Mouse (Mus musculus) stomach, postnatal 0 days (tissue): ENCODE measurements around the gene Prr18. TPM values are rescaled to one million over a fixed set of nuclear protein-coding genes. Genes with fewer than 3 reads are reported as not detected.

Experiments used
- ATAC-seq: fragments of 200-750 bp; cut with Nextera tagmentation; 2 replicates; pipeline ENCODE4 v1.8.0; 2017; ENCODE audit not compliant: low FRiP score, low TSS enrichment
- DNase-seq: peaks from one replicate; pipeline ENCODE4 v3.0.0-alpha.2; 2016; ENCODE audit warnings: low spot score
- H3K27ac ChIP-seq: fragments of 300-500 bp; sonication (generic); replicated peaks from 2 replicates; pipeline ENCODE4 v1.5.1; 2014; ENCODE audit warnings: mild to moderate bottlenecking, control low read depth
- H3K27me3 ChIP-seq: fragments of 300-500 bp; sonication (generic); 2 replicates; pipeline ENCODE4 v1.6.1; 2014; ENCODE audit warnings: low read length; ENCODE audit not compliant: control insufficient read depth, insufficient read depth
- H3K36me3 ChIP-seq: fragments of 300-500 bp; sonication (generic); 2 replicates; pipeline ENCODE4 v1.6.1; 2014; ENCODE audit warnings: low read length, mixed read lengths; ENCODE audit not compliant: control insufficient read depth, insufficient read depth
- H3K4me1 ChIP-seq: fragments of 300-500 bp; sonication (generic); replicated peaks from 2 replicates; pipeline ENCODE4 v1.6.1; 2014; ENCODE audit warnings: antibody characterized with exemption; ENCODE audit not compliant: control insufficient read depth, insufficient read depth
- H3K4me2 ChIP-seq: fragments of 300-500 bp; sonication (generic); replicated peaks from 2 replicates; pipeline ENCODE4 v1.6.1; 2014; ENCODE audit warnings: low read depth, mild to moderate bottlenecking, control low read depth, moderate library complexity
- H3K4me3 ChIP-seq: fragments of 300-500 bp; sonication (generic); 2 replicates; pipeline ENCODE4 v1.5.1; 2014; ENCODE audit warnings: low read depth, low read length, control low read depth
- H3K9ac ChIP-seq: fragments of 300-500 bp; sonication (generic); 2 replicates; pipeline ENCODE4 v1.6.1; 2014; ENCODE audit warnings: mild to moderate bottlenecking, low read length, control low read depth, mixed read lengths
- H3K9me3 ChIP-seq: fragments of 300-500 bp; sonication (generic); 2 replicates; pipeline ENCODE4 v1.6.1; 2016; ENCODE audit warnings: low read length; ENCODE audit not compliant: control insufficient read depth
- CTCF ChIP-seq: IDR thresholded peaks from 2 replicates; pipeline ENCODE4 v1.5.1; 2016; ENCODE audit warnings: antibody characterized with exemption, low read depth, mild to moderate bottlenecking, moderate library complexity
- EP300 ChIP-seq: optimal IDR thresholded peaks from 2 replicates; pipeline ENCODE3; 2016; ENCODE audit warnings: antibody characterized with exemption
- WGBS: fragments of 180-500 bp; shearing (Covaris S2); extraction: QIAGEN DNeasy Blood & Tissue Kit; methylation state at CpG from one replicate; pipeline ENCODE4 v1.1.7; 2014; 5-methylcytosine and 5-hydroxymethylcytosine counted together
- polyA plus RNA-seq: library from polyadenylated mRNA; unstranded; fragments of >200 nt; fragmentation: Nextera tagmentation; extraction: Ambion mirVana; gene quantifications from 2 replicates; pipeline ENCODE4 v1.2.1, GENCODE M21; 2015

Prr18 gene
- polyA plus RNA-seq, 1 experiment from 2014 or later = 0.62 TPM

DNA sequence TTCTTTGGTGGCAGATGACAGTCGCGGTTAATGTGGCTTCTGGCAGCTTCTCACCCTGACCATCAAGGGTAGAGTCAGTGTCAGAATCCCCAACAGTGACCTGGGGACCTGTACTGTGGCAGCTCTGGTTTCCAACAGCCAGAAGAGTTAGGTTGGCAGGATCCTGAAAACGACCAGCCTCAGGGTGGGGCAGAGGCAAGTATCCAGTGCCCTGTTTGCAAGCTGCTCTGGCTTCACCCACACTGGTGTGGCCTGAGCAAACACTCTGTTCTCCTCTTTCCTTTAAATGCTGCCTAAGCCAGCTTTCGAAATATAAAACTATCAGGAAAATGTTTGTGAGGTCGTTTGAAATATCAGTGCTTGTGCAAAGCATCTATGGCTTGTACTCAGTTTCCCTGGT is 6.7 kb upstream of the Prr18 start:
- TF ChIP-seq CTCF = no peak
- no peak for TF ChIP-seq EP300
- peaks cover 2% of the 10 kb centered on the region; the same call in 1 of the 2 replicates for H3K36me3 ChIP-seq
- no peaks in the 10 kb centered on the region for H3K4me1 ChIP-seq
- no peak overlapping the region for H3K27ac ChIP-seq
- no peak overlapping the region for H3K4me2 ChIP-seq
- DNase-seq (no peak), ATAC-seq (peak; percentile 59; the same call in 1 of the 2 replicates)
- H3K9me3 ChIP-seq = no peaks in the 10 kb centered on the region
- H3K4me3 ChIP-seq = no peak overlapping the region
- 57% methylated on average over 5 of the region's 5 CpGs for WGBS
- no peak overlapping the region for H3K9ac ChIP-seq
- no peaks in the 10 kb centered on the region for H3K27me3 ChIP-seq

DNA sequence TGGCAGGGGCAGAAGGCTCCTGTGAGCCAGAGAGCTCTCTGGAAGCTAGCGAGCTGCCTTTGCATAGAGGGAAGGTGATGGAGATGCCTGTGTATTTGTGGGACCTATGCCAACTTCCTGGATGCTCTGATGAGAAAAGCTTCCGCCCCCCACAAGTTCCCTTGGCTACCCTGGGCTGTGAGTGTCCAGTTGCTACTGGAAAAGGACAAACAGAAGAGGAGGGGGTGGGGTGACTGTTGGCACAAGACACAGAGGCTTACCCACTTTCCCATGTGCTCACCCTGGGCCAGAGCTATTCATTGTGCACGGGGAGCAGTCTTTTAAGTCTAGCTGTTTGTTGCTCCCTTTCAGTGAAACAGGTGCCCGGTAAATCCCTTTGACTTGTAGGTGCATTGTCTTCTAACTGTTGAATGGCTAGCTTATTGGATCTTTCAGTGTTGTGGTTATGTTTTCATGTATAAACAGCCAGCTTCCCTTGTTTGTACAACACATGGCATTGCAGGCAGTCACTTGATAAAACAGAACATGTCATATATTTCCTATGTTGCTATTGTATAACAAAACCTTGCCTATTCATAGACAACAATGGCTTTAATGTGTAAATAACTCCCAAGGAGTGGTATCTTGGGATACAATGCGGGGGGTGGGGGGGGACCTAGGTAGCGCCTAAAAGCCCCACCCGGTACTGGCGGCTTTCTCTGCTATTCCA is 2.6 kb downstream of the Prr18 start:
- Histone ChIP-seq H3K4me2 (peak overlapping the region; percentile 97), H3K9ac (no peak overlapping the region), H3K27ac (no peak overlapping the region), H3K4me1 (peaks cover 6% of the 10 kb centered on the region), H3K36me3 (no peaks in the 10 kb centered on the region), H3K9me3 (no peaks in the 10 kb centered on the region), H3K4me3 (peak overlapping the region; percentile 54; the same call in 1 of the 2 replicates), H3K27me3 (peaks cover 8% of the 10 kb centered on the region)
- DNase-seq (no peak), ATAC-seq (no peak)
- 20% methylated on average over 8 of the region's 8 CpGs for WGBS
- TF ChIP-seq CTCF = no peak
- no peak for TF ChIP-seq EP300

DNA sequence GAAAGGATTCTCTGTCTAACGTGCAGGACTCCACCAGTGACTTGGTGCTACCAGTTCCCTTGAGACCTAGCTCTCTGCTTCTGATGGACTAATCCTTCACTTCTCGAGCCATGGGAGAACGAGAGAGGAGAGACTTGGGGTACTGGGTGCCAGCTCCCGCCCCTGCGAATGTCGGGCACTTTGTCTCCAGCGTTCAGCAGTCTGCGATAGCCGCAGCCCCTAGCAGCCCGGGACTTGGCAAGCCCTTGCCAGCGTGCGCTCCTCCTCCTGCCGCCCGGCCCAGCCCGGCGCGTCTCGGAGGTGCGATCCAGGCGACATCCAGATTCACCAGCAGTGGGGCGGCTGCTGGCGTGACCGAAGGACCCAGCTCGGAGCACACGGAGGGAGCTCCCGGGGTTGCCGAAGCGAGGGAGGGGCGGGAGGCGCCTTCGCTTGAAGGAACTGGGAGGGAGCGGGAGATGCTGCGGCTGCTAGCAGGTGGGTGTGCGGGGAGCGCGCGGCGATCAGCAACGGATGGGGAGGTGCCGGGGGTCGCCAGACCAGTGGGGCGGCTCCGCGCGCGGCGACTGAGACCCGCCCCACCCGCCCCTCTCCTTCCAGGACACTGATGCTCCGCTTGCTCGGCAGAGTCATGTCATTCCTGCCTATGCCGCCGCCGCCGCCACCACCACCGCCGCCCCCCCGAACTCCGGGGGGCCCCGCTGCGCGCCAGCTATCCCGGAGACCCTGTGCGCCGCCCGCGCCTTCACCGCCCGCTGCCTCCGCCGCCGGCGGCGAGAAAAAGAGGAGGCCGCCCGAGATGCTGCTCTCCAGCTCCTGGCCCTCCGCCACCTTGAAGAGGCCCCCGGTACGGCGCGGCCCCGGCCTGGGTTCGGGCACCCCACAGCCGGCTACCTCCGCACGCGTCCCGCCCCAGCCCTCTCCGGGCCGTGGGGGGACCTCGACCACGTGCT is 3.4 kb downstream of the Prr18 start:
- Histone ChIP-seq H3K4me3 (peak overlapping the region; percentile 54), H3K9me3 (no peaks in the 10 kb centered on the region), H3K27ac (no peak overlapping the region), H3K27me3 (peaks cover 8% of the 10 kb centered on the region), H3K4me2 (peak overlapping the region; percentile 97), H3K9ac (peak overlapping the region; percentile 54), H3K4me1 (peaks cover 6% of the 10 kb centered on the region), H3K36me3 (no peaks in the 10 kb centered on the region)
- ATAC-seq (peak; percentile 27; the same call in 1 of the 2 replicates), DNase-seq (peak; percentile 59)
- no peak for TF ChIP-seq EP300
- TF ChIP-seq CTCF = no peak
- under 1% methylated on average over 54 of the region's 92 CpGs for WGBS

- DNase-seq = no peak
- H3K27ac ChIP-seq = no peak overlapping the region
- TF ChIP-seq EP300 = no peak
- no peak for TF ChIP-seq CTCF
- no peaks in the 10 kb centered on the region for H3K9me3 ChIP-seq
- 21% methylated on average over 41 of the region's 46 CpGs for WGBS
- peak overlapping the region; percentile 97 for H3K4me2 ChIP-seq
- peak overlapping the region; percentile 54 for H3K4me3 ChIP-seq
- H3K9ac ChIP-seq = peak overlapping the region; percentile 54
- H3K4me1 ChIP-seq = peaks cover 6% of the 10 kb centered on the region
- H3K36me3 ChIP-seq = no peaks in the 10 kb centered on the region
- peak; percentile 32; the same call in 1 of the 2 replicates for ATAC-seq
- peaks cover 8% of the 10 kb centered on the region for H3K27me3 ChIP-seq
These were observed 4.2 kb downstream of the Prr18 start for GRCm38 (mm10) chr17:8341360-8341963.

DNA sequence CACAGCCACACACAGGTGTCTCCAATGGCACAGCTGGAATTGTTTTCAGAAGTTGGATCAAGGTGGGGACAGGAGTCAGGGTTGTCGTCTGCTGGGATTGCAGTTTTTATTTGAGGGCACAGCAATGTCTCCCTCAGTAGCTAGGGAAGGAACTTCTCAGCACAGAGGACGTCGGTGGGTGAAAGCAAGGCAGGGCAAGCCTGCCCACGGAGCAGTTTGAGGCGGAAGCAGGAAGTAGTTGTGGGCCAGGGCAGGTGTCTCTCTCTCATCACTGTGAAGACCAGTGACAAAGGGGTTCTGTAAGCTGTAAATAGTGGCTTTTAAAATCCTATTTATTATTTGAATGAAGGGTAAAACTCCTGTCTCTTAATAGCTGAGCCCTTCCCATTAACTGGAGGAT is 5.4 kb downstream of the Prr18 start:
- Histone ChIP-seq H3K9me3 (no peaks in the 10 kb centered on the region), H3K36me3 (no peaks in the 10 kb centered on the region), H3K27ac (no peak overlapping the region), H3K9ac (no peak overlapping the region), H3K4me2 (no peak overlapping the region), H3K27me3 (peaks cover 8% of the 10 kb centered on the region), H3K4me1 (peaks cover 6% of the 10 kb centered on the region), H3K4me3 (no peak overlapping the region)
- ATAC-seq (peak; percentile 70; the same call in 1 of the 2 replicates), DNase-seq (peak; percentile 37)
- TF ChIP-seq EP300 = no peak
- TF ChIP-seq CTCF = no peak
- WGBS = 27% methylated on average over 5 of the region's 5 CpGs
